Mouse (Mus musculus) midbrain, postnatal 0 days (tissue): Measurements from ENCODE around the gene Zc3hav1l. TPM values are rescaled to one million over a fixed set of nuclear protein-coding genes. Genes with fewer than 3 reads are reported as not detected.

Experiments used
- ATAC-seq: fragments of 200-750 bp; cut with Nextera tagmentation; 2 replicates; pipeline ENCODE4 v1.8.0; 2017; ENCODE audit warnings: moderate number of reproducible peaks, mild to moderate bottlenecking, moderate TSS enrichment, moderate library complexity; ENCODE audit not compliant: low FRiP score
- DNase-seq: peaks from one replicate; pipeline ENCODE4 v3.0.0-alpha.2; 2015; ENCODE audit warnings: low spot score
- H3K27ac ChIP-seq: fragments of 300-500 bp; sonication (generic); 2 replicates; pipeline ENCODE4 v1.5.1; 2014; ENCODE audit warnings: low read depth, mild to moderate bottlenecking, low read length, mixed read lengths
- H3K27me3 ChIP-seq: fragments of 300-500 bp; sonication (generic); 2 replicates; pipeline ENCODE4 v1.6.1; 2014; ENCODE audit warnings: low read length, control low read depth, mixed read lengths; ENCODE audit not compliant: insufficient read depth
- H3K36me3 ChIP-seq: fragments of 300-500 bp; sonication (generic); 2 replicates; pipeline ENCODE4 v1.6.1; 2014; ENCODE audit warnings: low read length, control low read depth, mixed read lengths; ENCODE audit not compliant: insufficient read depth
- H3K4me1 ChIP-seq: fragments of 300-500 bp; sonication (generic); 2 replicates; pipeline ENCODE4 v1.6.1; 2014; ENCODE audit warnings: mild to moderate bottlenecking, control low read depth, antibody characterized with exemption, low read length, mixed read lengths; ENCODE audit not compliant: insufficient read depth
- H3K4me2 ChIP-seq: fragments of 300-500 bp; sonication (generic); 2 replicates; pipeline ENCODE4 v1.6.1; 2014; ENCODE audit warnings: low read depth, mild to moderate bottlenecking, low read length, mixed read lengths; ENCODE audit not compliant: poor library complexity, severe bottlenecking
- H3K4me3 ChIP-seq: fragments of 300-500 bp; sonication (generic); 2 replicates; pipeline ENCODE4 v1.5.1; 2014; ENCODE audit warnings: low read depth, mild to moderate bottlenecking, low read length, moderate library complexity
- H3K9ac ChIP-seq: fragments of 300-500 bp; sonication (generic); replicated peaks from 2 replicates; pipeline ENCODE4 v1.6.1; 2014; ENCODE audit warnings: mild to moderate bottlenecking, low read length, moderate library complexity, mixed read lengths; ENCODE audit not compliant: poor library complexity, severe bottlenecking
- H3K9me3 ChIP-seq: fragments of 300-500 bp; sonication (generic); 2 replicates; pipeline ENCODE4 v1.6.1; 2016; ENCODE audit warnings: low read length, control low read depth
- CTCF ChIP-seq: IDR thresholded peaks from 2 replicates; pipeline ENCODE4 v1.5.1; 2016; ENCODE audit warnings: antibody characterized with exemption, mild to moderate bottlenecking
- WGBS: fragments of 180-500 bp; shearing (Covaris S2); extraction: QIAGEN DNeasy Blood & Tissue Kit; methylation state at CpG from one replicate; pipeline ENCODE4 v1.1.7; 2014; 5-methylcytosine and 5-hydroxymethylcytosine counted together
- polyA plus RNA-seq: library from polyadenylated mRNA; unstranded; fragments of >200 nt; fragmentation: Nextera tagmentation; extraction: Ambion mirVana; gene quantifications from 2 replicates; pipeline ENCODE4 v1.2.1, GENCODE M21; 2015
- total RNA-seq: library from RNA; depleted of rRNA; stranded (reverse); fragments of >200 nt; gene quantifications from 2 replicates; pipeline ENCODE4 v1.2.3, GENCODE M21; 2014

Gene Zc3hav1l
- total and polyA plus RNA-seq, 2 experiments from 2014 or later: 3.7 to 8.1 TPM

DNA sequence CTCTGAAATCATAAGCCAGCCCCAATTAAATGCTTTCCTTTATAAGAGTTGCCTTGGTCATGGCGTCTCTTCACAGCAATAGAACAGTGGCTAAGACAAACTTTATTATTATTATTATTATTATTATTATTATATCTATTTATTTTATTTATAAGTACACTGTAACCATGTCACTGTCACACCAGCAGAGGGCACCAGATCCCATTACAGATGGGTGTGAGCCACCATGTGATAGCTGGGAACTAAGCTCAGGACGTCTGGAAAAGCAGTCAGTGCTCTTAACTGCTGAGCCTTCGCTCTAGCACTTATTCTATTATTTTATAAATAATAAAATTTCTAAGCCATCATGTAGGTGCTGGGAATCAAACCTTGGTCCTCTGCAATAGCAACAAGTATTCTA is 5.4 kb downstream of the Zc3hav1l start:
- DNase-seq (no peak), ATAC-seq (no peak)
- Histone ChIP-seq H3K27me3 (no peaks in the 10 kb centered on the region), H3K4me1 (no peaks in the 10 kb centered on the region), H3K9me3 (no peaks in the 10 kb centered on the region), H3K4me2 (no peak overlapping the region), H3K9ac (no peak overlapping the region), H3K4me3 (no peak overlapping the region), H3K27ac (no peak overlapping the region), H3K36me3 (peaks cover 17% of the 10 kb centered on the region; the same call in 1 of the 2 replicates)
- 50% methylated on average over 3 of the region's 3 CpGs for WGBS
- peak; percentile 29; the same call in 1 of the 2 replicates for TF ChIP-seq CTCF

- H3K9ac ChIP-seq: no peak overlapping the region
- no peak overlapping the region for H3K4me2 ChIP-seq
- H3K9me3 ChIP-seq: no peaks in the 10 kb centered on the region
- H3K36me3 ChIP-seq: peaks cover 17% of the 10 kb centered on the region; the same call in 1 of the 2 replicates
- no peak overlapping the region for H3K4me3 ChIP-seq
- H3K27ac ChIP-seq: no peak overlapping the region
- no peak for TF ChIP-seq CTCF
- ATAC-seq (no peak), DNase-seq (no peak)
- WGBS: 17% methylated on average over 11 of the region's 11 CpGs
- no peaks in the 10 kb centered on the region for H3K4me1 ChIP-seq
- no peaks in the 10 kb centered on the region for H3K27me3 ChIP-seq
Observed at GRCm38 (mm10) chr6:38292871-38293646, 6.0 kb downstream of the Zc3hav1l start.

GRCm38 (mm10) chr6:38284422-38284821 is 14.6 kb downstream of the Zc3hav1l start:
- H3K9ac ChIP-seq: no peak overlapping the region
- no peak overlapping the region for H3K4me3 ChIP-seq
- no peak overlapping the region for H3K4me2 ChIP-seq
- H3K4me1 ChIP-seq: no peaks in the 10 kb centered on the region
- ATAC-seq (no peak), DNase-seq (no peak)
- no peak for TF ChIP-seq CTCF
- no peak overlapping the region for H3K27ac ChIP-seq
- peaks cover 7% of the 10 kb centered on the region for H3K36me3 ChIP-seq
- 99% methylated on average over 19 of the region's 19 CpGs for WGBS
- no peaks in the 10 kb centered on the region for H3K27me3 ChIP-seq
- H3K9me3 ChIP-seq: peaks cover 5% of the 10 kb centered on the region; the same call in 1 of the 2 replicates

DNA sequence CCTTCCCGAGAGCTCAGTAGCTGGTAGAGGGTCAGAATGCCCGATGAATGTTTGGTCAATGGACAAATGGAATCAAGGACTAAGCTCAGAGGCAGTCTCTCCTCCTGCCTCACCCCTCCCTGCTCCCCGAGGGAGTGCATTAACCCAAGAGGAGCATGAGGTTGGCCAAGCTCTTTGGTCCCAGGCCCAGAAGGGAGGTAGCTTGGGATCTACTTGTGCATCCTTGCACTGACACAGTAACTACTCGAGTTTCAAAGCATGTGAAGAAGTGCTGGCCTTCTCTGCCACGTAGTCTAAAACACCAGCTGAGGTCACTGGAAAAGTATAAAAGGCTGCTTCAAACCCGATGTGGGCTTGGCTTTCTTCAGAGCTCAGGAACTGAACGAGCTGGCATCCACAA is 34.6 kb downstream of the Zc3hav1l start:
- Histone ChIP-seq H3K36me3 (no peaks in the 10 kb centered on the region), H3K9ac (no peak overlapping the region), H3K4me2 (no peak overlapping the region), H3K4me3 (no peak overlapping the region), H3K27me3 (no peaks in the 10 kb centered on the region), H3K27ac (no peak overlapping the region), H3K9me3 (no peaks in the 10 kb centered on the region), H3K4me1 (no peaks in the 10 kb centered on the region)
- TF ChIP-seq CTCF: no peak
- no peak for ATAC-seq
- 70% methylated on average over 7 of the region's 7 CpGs for WGBS
- no peak for DNase-seq

- Histone ChIP-seq H3K36me3 (no peaks in the 10 kb centered on the region), H3K27me3 (no peaks in the 10 kb centered on the region), H3K4me1 (no peaks in the 10 kb centered on the region), H3K9me3 (no peaks in the 10 kb centered on the region), H3K9ac (no peak overlapping the region), H3K27ac (no peak overlapping the region), H3K4me3 (no peak overlapping the region), H3K4me2 (no peak overlapping the region)
- ATAC-seq (no peak), DNase-seq (no peak)
- TF ChIP-seq CTCF: no peak
- 83% methylated on average over 5 of the region's 5 CpGs for WGBS
Observed at GRCm38 (mm10) chr6:38263393-38264159, 35.5 kb downstream of the Zc3hav1l start.

DNA sequence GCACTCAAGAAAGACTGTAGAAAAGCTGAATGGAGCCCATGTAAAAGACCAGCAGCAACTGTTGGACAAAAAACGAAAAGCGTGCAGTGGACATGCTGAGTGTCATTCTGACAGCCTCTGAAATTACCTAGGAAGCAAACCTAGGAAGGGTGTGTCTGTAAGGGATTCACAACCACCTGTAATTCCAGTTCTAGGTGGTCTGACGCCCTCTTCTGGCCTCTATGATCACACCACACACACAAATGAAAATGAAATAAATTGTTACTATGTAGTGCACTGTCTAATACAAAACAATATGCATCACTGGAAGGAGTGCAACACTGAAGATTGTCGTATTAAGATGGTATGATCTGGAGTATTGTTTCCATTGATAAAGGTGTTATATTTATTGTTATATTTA is 37.2 kb downstream of the Zc3hav1l start:
- H3K4me2 ChIP-seq: no peak overlapping the region
- H3K4me1 ChIP-seq: no peaks in the 10 kb centered on the region
- ATAC-seq (no peak), DNase-seq (no peak)
- no peak for TF ChIP-seq CTCF
- no peaks in the 10 kb centered on the region for H3K27me3 ChIP-seq
- H3K9ac ChIP-seq: no peak overlapping the region
- H3K4me3 ChIP-seq: no peak overlapping the region
- no peaks in the 10 kb centered on the region for H3K36me3 ChIP-seq
- no peaks in the 10 kb centered on the region for H3K9me3 ChIP-seq
- 74% methylated on average over 4 of the region's 4 CpGs for WGBS
- H3K27ac ChIP-seq: no peak overlapping the region
